Comparison of ENCODE assay signal across 28 mouse cellular contexts in genomic region chr2:67445780-67446179, GRCm38 (mm10). TPM values are rescaled to one million over a fixed set of nuclear protein-coding genes. Genes with fewer than 3 reads are reported as not detected.
A peak's percentile ranks its signal among the peaks of the same experiment; 100 is the strongest.
DNase-seq lines count a peak whose midpoint lies in the region; ATAC-seq and TF ChIP-seq lines count a peak whose summit lies in the region.
"Had no signal": no experiment of that assay in that cellular context is flagged by ENCODE, and none has a peak within 500 bp of the region (broad histone marks: within the 10 kb centered on the region; RNA-seq: fewer than 3 reads in every experiment).

Gene Xirp2 (plus strand): TSS chr2:67446002.

- no peaks in the 10 kb centered on the region for H3K4me1 ChIP-seq in heart, embryonic 11.5 days (ENCODE audit: control insufficient read depth, insufficient read depth, low read length)
- H3K4me1 ChIP-seq: embryonic facial prominence, embryonic 15.5 days; forebrain, embryonic 15.5 days; heart, embryonic 15.5 days; intestine, embryonic 15.5 days; limb, embryonic 12.5 days; megakaryocyte, embryonic 14.5 days; midbrain, embryonic 13.5 days; neural tube, embryonic 12.5 days had no signal

- intact Hi-C loops in gastrocnemius, adult 2 months (cut with DNase I) = no loop called here
- intact Hi-C loops in heart, postnatal 36 days (cut with DNase I) = loop anchor here (5.0 kb wide), 1 partner anchor 62 kb away; no protein-coding TSS in a partner anchor

- 67% methylated on average over 3 of the region's 3 CpGs for WGBS in heart, embryonic 11.5 days (ENCODE audit: insufficient replicate concordance)

- H3K36me3 ChIP-seq in heart, embryonic 11.5 days (ENCODE audit: control insufficient read depth, insufficient read depth, low read length) = no peaks in the 10 kb centered on the region
- H3K36me3 ChIP-seq: embryonic facial prominence, embryonic 15.5 days; forebrain, embryonic 15.5 days; heart, embryonic 15.5 days; intestine, embryonic 15.5 days; limb, embryonic 12.5 days; midbrain, embryonic 13.5 days; neural tube, embryonic 12.5 days had no signal

- peak; percentile 42; the same call in 1 of the 2 replicates for ATAC-seq in heart, embryonic 11.5 days (replicated peaks; ENCODE audit: insufficient number of reproducible peaks, low FRiP score, low TSS enrichment)
- ATAC-seq: forebrain, embryonic 15.5 days; hindbrain, embryonic 16.5 days; intestine, embryonic 15.5 days; liver, postnatal 0 days; midbrain, embryonic 13.5 days; Patski had no signal

- no peak within 1 kb of the TSS for H3K4me2 ChIP-seq in heart, embryonic 11.5 days
- H3K4me2 ChIP-seq: forebrain, embryonic 15.5 days; intestine, embryonic 15.5 days; limb, embryonic 12.5 days; liver, embryonic 11.5 days; midbrain, embryonic 13.5 days; neural tube, embryonic 12.5 days had no signal

- H3K27me3 ChIP-seq in heart, embryonic 11.5 days (ENCODE audit: control insufficient read depth, insufficient read depth, low read length) = no peaks in the 10 kb centered on the region
- H3K27me3 ChIP-seq: embryonic facial prominence, embryonic 15.5 days; forebrain, embryonic 15.5 days; heart, embryonic 15.5 days; intestine, embryonic 15.5 days; limb, embryonic 12.5 days; megakaryocyte, embryonic 14.5 days; midbrain, embryonic 13.5 days; neural tube, embryonic 12.5 days had no signal

- no peak within 1 kb of the TSS for H3K9ac ChIP-seq in heart, embryonic 11.5 days (ENCODE audit: low read depth, low read length)
- H3K9ac ChIP-seq: embryonic facial prominence, embryonic 15.5 days; forebrain, embryonic 15.5 days; heart, embryonic 15.5 days; intestine, embryonic 15.5 days; limb, embryonic 12.5 days; liver, postnatal 0 days; midbrain, embryonic 13.5 days; neural tube, embryonic 12.5 days had no signal

- no peaks in the 10 kb centered on the region for H3K9me3 ChIP-seq in heart, embryonic 11.5 days (replicated peaks; ENCODE audit: control insufficient read depth, low read length)
- H3K9me3 ChIP-seq: embryonic facial prominence, embryonic 15.5 days; forebrain, embryonic 15.5 days; heart, embryonic 15.5 days; intestine, embryonic 15.5 days; limb, embryonic 12.5 days; megakaryocyte, embryonic 14.5 days; midbrain, embryonic 13.5 days; neural tube, embryonic 12.5 days had no signal

- DNase-seq in gastrocnemius, adult 2 months = peak; percentile 72
- peak; percentile 56 for DNase-seq in gastrocnemius, postnatal 25 days
- peak; percentile 34 to 44 for DNase-seq in heart, postnatal 36 days
- no peak for DNase-seq in retina, embryonic 14.5 days (ENCODE audit: low spot score)
- DNase-seq in urinary bladder, postnatal 4 days (ENCODE audit: low spot score in 2 of 2) = no peak
- DNase-seq in kidney, postnatal 14 days = no peak
- DNase-seq in frontal cortex, postnatal 14 days (ENCODE audit: low spot score in 2 of 2) = no peak
- DNase-seq: adrenal gland, postnatal 36 days; cerebellum, adult 9-10 months; kidney, postnatal 36 days; liver, postnatal 0 days; lung, postnatal 14 days; retina, postnatal 1 day; thymus, adult 18-20 months; thymus, postnatal 36 days had no signal

- peak within 1 kb of the TSS; percentile 93 for H3K27ac ChIP-seq in gastrocnemius, adult 2 months
- H3K27ac ChIP-seq in heart, embryonic 11.5 days (ENCODE audit: low read depth, low read length) = no peak within 1 kb of the TSS
- H3K27ac ChIP-seq: embryonic facial prominence, embryonic 15.5 days; forebrain, embryonic 15.5 days; heart, embryonic 15.5 days; intestine, embryonic 15.5 days; limb, embryonic 12.5 days; midbrain, embryonic 13.5 days; neural tube, embryonic 12.5 days had no signal

- peak within 1 kb of the TSS; percentile 76 for H3K4me3 ChIP-seq in gastrocnemius, adult 2 months
- no peak within 1 kb of the TSS for H3K4me3 ChIP-seq in heart, embryonic 11.5 days (ENCODE audit: low read depth, low read length)
- H3K4me3 ChIP-seq: forebrain, embryonic 15.5 days; heart, embryonic 15.5 days; intestine, embryonic 15.5 days; limb, embryonic 12.5 days; megakaryocyte, embryonic 14.5 days; midbrain, embryonic 13.5 days; neural tube, embryonic 12.5 days had no signal

- TF ChIP-seq CTCF in gastrocnemius, adult 2 months (IDR thresholded peaks at IDR 0.05) = peak; percentile 12; the same call in 1 of the 2 replicates

RNA-seq across cellular contexts. Expression of gene Xirp2, which starts in this region (rescaled TPM):
- total RNA-seq in gastrocnemius, adult 2 months (2021) = 1,000 to 10,000 TPM in 1 of 2 experiments, 100 to 1,000 TPM in 1; 998 to 1,127 TPM
- 100 to 1,000 TPM; 830 to 948 TPM for total RNA-seq in gastrocnemius, postnatal 25 days (2021)
- polyA plus RNA-seq in heart, embryonic 11.5 days (2014; fragmentation: Nextera tagmentation; extraction: Ambion mirVana) = 0.10 and 0.11 TPM in 2 replicates
- 100 to 1,000 TPM; 237 to 306 TPM for total RNA-seq in heart, postnatal 36 days (2021)
- polyA plus RNA-seq: hindbrain, embryonic 16.5 days; intestine, embryonic 15.5 days; kidney, embryonic 14.5 days; limb, embryonic 12.5 days; liver, postnatal 0 days; midbrain, embryonic 13.5 days; neural tube, embryonic 12.5 days; Patski had no signal

Comparison
In these comparisons a context has a peak if more than half of its experiments do, and no peak if none do; other contexts are left out.
1. Peak in ATAC-seq in heart, embryonic 11.5 days; RNA of the gene not detected or under 1 TPM.
2. DNase-seq: peak in gastrocnemius, adult 2 months (single experiment), gastrocnemius, postnatal 25 days (single experiment) and heart, postnatal 36 days (2 of 2); none in retina, embryonic 14.5 days (single experiment), urinary bladder, postnatal 4 days (0 of 2), kidney, postnatal 14 days (single experiment) and frontal cortex, postnatal 14 days (0 of 2).